Mouse (Mus musculus): ENCODE results near the gene Slc5a1. TPM values are rescaled to one million over a fixed set of nuclear protein-coding genes. Genes with fewer than 3 reads are reported as not detected.

Gene Slc5a1
- total RNA-seq (2014; rRNA removed) (0.16 and 0.33 TPM in 2 replicates), polyA plus RNA-seq (2015; fragmentation: Nextera tagmentation; extraction: Ambion mirVana) (0.10 and 0.19 TPM in 2 replicates)

- Histone ChIP-seq H3K4me2 (ENCODE audit: low read depth, low read length, poor library complexity, severe bottlenecking) (peak within 1 kb of the TSS; percentile 20), H3K27me3 (ENCODE audit: insufficient read depth, low read length) (no peaks in the 10 kb centered on the region; the same call in 1 of the 2 replicates), H3K4me1 (ENCODE audit: insufficient read depth, low read length) (no peaks in the 10 kb centered on the region), H3K9ac (replicated peaks; ENCODE audit: low read length, poor library complexity, severe bottlenecking) (no peak within 1 kb of the TSS), H3K9me3 (ENCODE audit: low read length) (no peaks in the 10 kb centered on the region), H3K36me3 (ENCODE audit: insufficient read depth, low read length) (no peaks in the 10 kb centered on the region), H3K4me3 (ENCODE audit: low read depth, low read length) (peak within 1 kb of the TSS; percentile 14; the same call in 1 of the 2 replicates), H3K27ac (ENCODE audit: low read depth, low read length) (no peak within 1 kb of the TSS)
- DNase-seq (ENCODE audit: low spot score): no peak
- no peak for TF ChIP-seq CTCF (IDR thresholded peaks at IDR 0.05)
- WGBS: 24% methylated on average over 25 of the region's 25 CpGs
- no peak for ATAC-seq (ENCODE audit: low FRiP score)
These were observed at the start of gene Slc5a1 for GRCm38 (mm10) chr5:33104025-33104481. Gene Slc5a1 (plus strand): TSS chr5:33104219.

- ATAC-seq (ENCODE audit: low FRiP score) (no peak), DNase-seq (ENCODE audit: low spot score) (no peak)
- Histone ChIP-seq H3K4me1 (ENCODE audit: insufficient read depth, low read length) (no peaks in the 10 kb centered on the region), H3K4me3 (ENCODE audit: low read depth, low read length) (no peak overlapping the region), H3K9ac (replicated peaks; ENCODE audit: low read length, poor library complexity, severe bottlenecking) (no peak overlapping the region), H3K27me3 (ENCODE audit: insufficient read depth, low read length) (no peaks in the 10 kb centered on the region), H3K9me3 (ENCODE audit: low read length) (no peaks in the 10 kb centered on the region), H3K4me2 (ENCODE audit: low read depth, low read length, poor library complexity, severe bottlenecking) (no peak overlapping the region), H3K36me3 (ENCODE audit: insufficient read depth, low read length) (no peaks in the 10 kb centered on the region), H3K27ac (ENCODE audit: low read depth, low read length) (no peak overlapping the region)
- 87% methylated on average over 10 of the region's 10 CpGs for WGBS
- TF ChIP-seq CTCF (IDR thresholded peaks at IDR 0.05): no peak
These were observed 47.8 kb upstream of the Slc5a1 start for GRCm38 (mm10) chr5:33056126-33056765.

DNA sequence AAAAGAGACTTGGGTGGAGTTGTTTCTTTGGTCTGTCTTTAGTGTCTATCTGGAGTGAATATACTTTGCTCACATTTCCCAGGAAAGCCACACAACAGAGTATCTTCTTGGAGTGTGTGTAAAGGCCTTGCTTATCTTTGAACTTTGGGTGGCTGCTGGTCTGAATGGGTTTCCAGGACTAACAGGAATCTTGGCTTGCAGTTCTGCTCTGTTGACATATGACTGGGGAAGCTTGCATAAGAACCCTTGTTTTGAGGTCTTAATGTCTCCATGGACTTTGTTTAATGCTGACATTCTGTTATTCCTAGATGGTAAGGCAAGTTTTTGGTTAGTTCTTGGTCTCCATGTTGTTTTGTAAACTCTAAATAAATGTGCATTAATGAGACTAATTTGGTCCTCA is 33.9 kb upstream of the Slc5a1 start:
- no peaks in the 10 kb centered on the region for H3K9me3 ChIP-seq (ENCODE audit: low read length)
- H3K4me2 ChIP-seq (ENCODE audit: low read depth, low read length, poor library complexity, severe bottlenecking): no peak overlapping the region
- no peaks in the 10 kb centered on the region for H3K27me3 ChIP-seq (ENCODE audit: insufficient read depth, low read length)
- no peak for TF ChIP-seq CTCF (IDR thresholded peaks at IDR 0.05)
- H3K9ac ChIP-seq (replicated peaks; ENCODE audit: low read length, poor library complexity, severe bottlenecking): no peak overlapping the region
- no peaks in the 10 kb centered on the region for H3K4me1 ChIP-seq (ENCODE audit: insufficient read depth, low read length)
- no peak overlapping the region for H3K27ac ChIP-seq (ENCODE audit: low read depth, low read length)
- ATAC-seq (ENCODE audit: low FRiP score): no peak
- H3K36me3 ChIP-seq (ENCODE audit: insufficient read depth, low read length): no peaks in the 10 kb centered on the region
- no peak overlapping the region for H3K4me3 ChIP-seq (ENCODE audit: low read depth, low read length)
- DNase-seq (ENCODE audit: low spot score): no peak

DNA sequence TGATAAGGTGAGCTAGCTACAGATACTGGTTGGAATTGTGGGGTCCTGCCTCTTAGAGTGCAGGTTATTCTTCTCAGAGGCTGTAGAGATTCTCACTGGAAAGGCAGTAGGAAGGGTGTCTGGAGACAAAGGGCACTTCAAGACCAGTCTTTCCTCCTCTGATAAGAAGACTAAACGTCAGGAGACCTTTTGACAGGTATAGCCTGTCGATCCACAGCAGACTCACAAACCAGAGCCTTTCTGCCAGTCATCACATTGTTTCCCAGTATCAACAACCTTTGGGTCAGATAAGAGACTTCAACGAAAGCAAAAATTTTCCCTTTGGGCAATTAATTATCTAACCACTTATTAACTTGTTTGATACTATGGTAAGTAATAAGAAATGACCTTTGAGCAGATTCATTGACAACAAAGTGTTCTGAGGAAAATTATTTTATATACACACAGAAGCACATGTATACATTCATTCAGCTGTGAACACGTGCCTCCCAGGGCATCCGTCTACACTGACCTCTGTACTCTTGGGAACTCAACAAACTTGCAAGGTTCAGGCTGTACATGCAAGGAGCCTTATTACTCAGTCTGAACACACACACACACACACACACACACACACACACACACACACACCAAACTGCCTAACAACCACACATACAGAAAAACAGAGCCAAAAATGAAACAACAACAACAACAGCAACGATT is 27.4 kb upstream of the Slc5a1 start:
- no peak for ATAC-seq (ENCODE audit: low FRiP score)
- Histone ChIP-seq H3K9ac (replicated peaks; ENCODE audit: low read length, poor library complexity, severe bottlenecking) (no peak overlapping the region), H3K27me3 (ENCODE audit: insufficient read depth, low read length) (no peaks in the 10 kb centered on the region), H3K9me3 (ENCODE audit: low read length) (no peaks in the 10 kb centered on the region), H3K4me3 (ENCODE audit: low read depth, low read length) (no peak overlapping the region), H3K4me2 (ENCODE audit: low read depth, low read length, poor library complexity, severe bottlenecking) (no peak overlapping the region), H3K27ac (ENCODE audit: low read depth, low read length) (no peak overlapping the region), H3K36me3 (ENCODE audit: insufficient read depth, low read length) (no peaks in the 10 kb centered on the region), H3K4me1 (ENCODE audit: insufficient read depth, low read length) (no peaks in the 10 kb centered on the region)
- TF ChIP-seq CTCF (IDR thresholded peaks at IDR 0.05): no peak
- 80% methylated on average over 6 of the region's 6 CpGs for WGBS
- no peak for DNase-seq (ENCODE audit: low spot score)

GRCm38 (mm10) chr5:33082896-33083295 is 21.1 kb upstream of the Slc5a1 start:
- TF ChIP-seq CTCF (IDR thresholded peaks at IDR 0.05): no peak
- no peak for ATAC-seq (ENCODE audit: low FRiP score)
- no peaks in the 10 kb centered on the region for H3K36me3 ChIP-seq (ENCODE audit: insufficient read depth, low read length)

DNA sequence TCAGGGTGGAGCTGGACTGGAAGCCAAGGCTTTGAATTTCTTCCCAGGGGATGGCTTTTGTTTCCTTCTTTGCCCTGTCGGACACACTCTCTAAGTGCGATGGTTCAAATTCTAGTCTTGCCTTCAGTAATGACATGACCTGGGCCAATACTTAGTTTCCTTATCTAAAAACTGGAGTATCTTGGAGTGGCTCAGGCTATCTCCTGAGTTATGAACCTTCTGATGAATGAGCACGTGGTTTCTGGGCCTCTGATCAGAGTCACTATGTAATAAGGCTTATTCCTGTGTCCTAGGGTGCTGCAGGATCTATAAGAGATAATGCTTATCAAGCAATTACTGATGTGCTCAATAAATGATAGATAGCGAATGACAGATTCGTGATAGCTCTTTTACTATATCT is 19.4 kb upstream of the Slc5a1 start:
- 86% methylated on average over 5 of the region's 5 CpGs for WGBS

More at GRCm38 (mm10) chr5:33082896-33083295, 21.1 kb upstream of the Slc5a1 start:
- Histone ChIP-seq H3K4me1 (ENCODE audit: insufficient read depth, low read length) (no peaks in the 10 kb centered on the region), H3K9me3 (ENCODE audit: low read length) (no peaks in the 10 kb centered on the region), H3K4me3 (ENCODE audit: low read depth, low read length) (no peak overlapping the region), H3K9ac (replicated peaks; ENCODE audit: low read length, poor library complexity, severe bottlenecking) (no peak overlapping the region), H3K4me2 (ENCODE audit: low read depth, low read length, poor library complexity, severe bottlenecking) (no peak overlapping the region), H3K27me3 (ENCODE audit: insufficient read depth, low read length) (no peaks in the 10 kb centered on the region), H3K27ac (ENCODE audit: low read depth, low read length) (no peak overlapping the region)
- 81% methylated on average over 1 of the region's 1 CpGs for WGBS
- no peak for DNase-seq (ENCODE audit: low spot score)

More for the DNA sequence above, 19.4 kb upstream of the Slc5a1 start:
- Histone ChIP-seq H3K9ac (replicated peaks; ENCODE audit: low read length, poor library complexity, severe bottlenecking) (no peak overlapping the region), H3K27ac (ENCODE audit: low read depth, low read length) (no peak overlapping the region), H3K4me1 (ENCODE audit: insufficient read depth, low read length) (no peaks in the 10 kb centered on the region), H3K27me3 (ENCODE audit: insufficient read depth, low read length) (no peaks in the 10 kb centered on the region), H3K36me3 (ENCODE audit: insufficient read depth, low read length) (no peaks in the 10 kb centered on the region), H3K4me2 (ENCODE audit: low read depth, low read length, poor library complexity, severe bottlenecking) (no peak overlapping the region), H3K4me3 (ENCODE audit: low read depth, low read length) (no peak overlapping the region), H3K9me3 (ENCODE audit: low read length) (no peaks in the 10 kb centered on the region)
- TF ChIP-seq CTCF (IDR thresholded peaks at IDR 0.05): no peak
- DNase-seq (ENCODE audit: low spot score) (no peak), ATAC-seq (ENCODE audit: low FRiP score) (no peak)
